Mouse (Mus musculus) A20 (cell line): ENCODE data around the gene Sstr4.

Experiments used
- DNase-seq: peaks from one replicate; pipeline ENCODE4 v3.0.0-alpha.2; 2011; ENCODE audit warnings: low read depth, low spot score

The Sstr4 gene

GRCm38 (mm10) chr2:148393846-148394245 lies 1.3 kb upstream of the Sstr4 start:
- DNase-seq, result no peak

- no peak for DNase-seq
Measured at GRCm38 (mm10) chr2:148396209-148396608, 1.1 kb downstream of the Sstr4 start.

DNA sequence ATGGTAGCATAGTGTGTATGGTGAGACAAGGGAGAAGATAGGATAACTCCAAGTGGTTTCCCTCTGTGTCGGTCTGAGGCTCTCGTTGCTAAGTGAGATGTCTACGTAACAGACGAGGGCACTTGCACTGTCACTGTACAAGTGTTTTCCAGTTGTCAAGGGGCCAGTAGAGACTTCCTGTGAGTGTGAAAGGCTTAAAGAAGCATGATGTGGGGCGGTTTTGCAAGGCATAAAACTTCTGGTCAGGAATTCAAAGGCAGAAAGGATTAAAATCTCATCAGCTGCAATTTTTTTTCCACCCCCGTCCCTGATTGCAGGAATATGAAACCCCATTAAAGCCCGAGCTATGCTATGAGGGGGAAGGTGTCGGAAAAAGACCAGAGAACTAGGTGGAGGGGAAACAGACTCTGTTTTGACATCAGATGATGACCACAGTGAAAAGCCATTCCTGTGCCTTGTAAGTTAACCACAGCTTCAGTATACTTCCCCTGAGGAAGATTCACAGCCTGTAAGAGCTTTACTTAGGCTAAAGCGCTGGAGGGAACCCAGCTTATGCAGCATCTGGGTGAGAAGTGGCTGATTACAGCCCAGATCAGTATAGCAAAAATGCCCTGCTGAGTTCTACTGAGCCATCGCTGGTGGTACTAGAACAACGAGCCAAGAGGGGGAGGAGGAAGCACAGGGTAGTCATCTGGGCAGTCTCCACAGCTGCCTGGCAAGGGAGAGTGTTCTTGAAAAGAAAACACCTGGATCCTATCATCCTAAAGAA lies 2.1 kb downstream of the Sstr4 start:
- no peak for DNase-seq

- DNase-seq, result no peak
Measured at GRCm38 (mm10) chr2:148397784-148398100, 2.6 kb downstream of the Sstr4 start.

- DNase-seq, result no peak
Measured at GRCm38 (mm10) chr2:148398901-148399685, 3.9 kb downstream of the Sstr4 start.

GRCm38 (mm10) chr2:148402227-148402626 lies 7.1 kb downstream of the Sstr4 start:
- DNase-seq, result no peak

GRCm38 (mm10) chr2:148404906-148405305 lies 9.8 kb downstream of the Sstr4 start:
- DNase-seq, result no peak

GRCm38 (mm10) chr2:148406160-148406970 lies 11.2 kb downstream of the Sstr4 start:
- no peak for DNase-seq

DNA sequence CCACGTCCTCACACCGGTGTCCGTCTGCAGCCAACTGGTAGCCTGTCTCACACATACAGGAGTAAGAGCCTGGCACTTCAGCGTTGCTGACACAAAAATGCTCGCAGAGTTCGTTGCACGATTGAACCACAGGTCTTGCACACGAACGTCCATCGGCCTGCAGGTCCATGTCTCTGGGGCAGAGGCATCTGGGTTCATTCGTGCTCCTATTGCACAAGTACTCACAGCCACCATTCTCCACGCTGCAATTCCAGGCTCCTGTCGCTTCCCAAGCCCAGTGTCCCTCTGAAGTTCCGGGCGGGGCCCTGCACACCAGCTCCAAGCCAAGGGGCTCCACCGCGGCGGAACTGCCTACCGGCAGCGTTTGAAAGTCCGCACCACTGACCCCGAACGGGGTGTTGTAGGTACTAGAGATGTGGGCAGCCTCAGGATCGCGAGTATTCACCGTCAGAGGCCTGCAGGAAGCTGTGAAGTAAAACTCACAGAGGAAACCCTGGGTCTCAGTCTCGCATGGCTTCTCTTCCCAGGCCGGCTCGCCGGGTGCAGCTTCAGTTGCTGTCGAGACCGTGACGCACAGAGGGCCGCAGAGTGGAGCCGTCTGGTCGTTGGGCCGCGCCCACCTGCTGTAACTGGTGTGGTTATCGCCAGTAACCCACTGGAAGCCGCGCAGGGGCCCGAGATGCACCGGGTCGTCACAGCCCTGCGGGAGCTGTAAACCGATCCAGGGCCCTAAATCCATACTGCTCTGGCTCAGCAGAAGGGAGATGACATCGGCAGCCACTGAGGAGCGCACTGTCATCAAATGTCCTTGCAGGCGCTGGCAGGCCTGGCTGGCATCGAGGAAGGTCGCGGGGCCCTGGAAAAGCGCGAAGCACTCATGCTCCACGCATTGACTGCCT lies 12.1 kb downstream of the Sstr4 start:
- no peak for DNase-seq

- no peak for DNase-seq
Measured at GRCm38 (mm10) chr2:148407870-148408760, 13.0 kb downstream of the Sstr4 start, which contains the start of gene Thbd. TSS of gene Thbd (minus strand) at chr2:148408188.

GRCm38 (mm10) chr2:148408761-148409120 lies 13.6 kb downstream of the Sstr4 start:
- no peak for DNase-seq

GRCm38 (mm10) chr2:148409141-148409540 lies 14.0 kb downstream of the Sstr4 start:
- DNase-seq, result no peak

DNA sequence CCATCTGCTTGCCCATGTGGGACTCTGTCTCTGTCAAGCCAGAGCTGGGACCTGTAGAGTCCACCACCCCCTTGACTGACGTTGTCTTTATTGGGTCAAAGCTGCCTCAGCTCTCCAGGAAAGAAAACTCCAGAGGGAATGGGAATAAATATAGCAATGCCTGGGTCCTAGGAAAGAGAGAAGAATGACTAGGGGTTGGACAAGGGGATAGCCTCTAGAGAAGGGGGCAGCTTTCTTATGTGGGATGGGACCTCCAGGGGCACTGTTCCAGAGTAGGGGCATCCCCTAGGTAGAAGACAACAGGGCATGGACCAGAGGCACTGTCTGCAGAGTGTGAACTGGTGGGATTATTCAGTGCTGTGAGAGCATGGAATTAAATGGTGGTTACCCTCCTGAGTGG lies 14.7 kb downstream of the Sstr4 start:
- no peak for DNase-seq

DNA sequence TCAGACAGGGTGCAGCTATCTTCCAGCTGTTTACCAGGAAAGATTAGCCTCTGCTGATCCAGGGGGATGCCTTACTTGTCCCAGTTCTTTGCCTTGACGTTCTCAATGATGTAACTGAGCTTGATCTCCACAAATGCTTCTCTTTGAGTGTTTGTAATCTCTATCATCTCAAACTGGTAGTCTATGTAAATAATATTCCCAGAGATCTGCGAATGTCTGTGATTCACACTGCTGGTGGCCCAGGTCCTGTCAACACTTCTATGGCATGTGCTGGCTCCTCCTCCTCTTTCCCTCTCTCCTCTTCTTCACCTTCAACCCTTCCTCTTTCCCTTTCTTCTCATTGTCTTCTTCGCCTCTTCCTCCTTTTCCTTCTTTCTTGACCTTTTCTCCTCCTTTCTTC lies 24.0 kb downstream of the Sstr4 start:
- no peak for DNase-seq

DNA sequence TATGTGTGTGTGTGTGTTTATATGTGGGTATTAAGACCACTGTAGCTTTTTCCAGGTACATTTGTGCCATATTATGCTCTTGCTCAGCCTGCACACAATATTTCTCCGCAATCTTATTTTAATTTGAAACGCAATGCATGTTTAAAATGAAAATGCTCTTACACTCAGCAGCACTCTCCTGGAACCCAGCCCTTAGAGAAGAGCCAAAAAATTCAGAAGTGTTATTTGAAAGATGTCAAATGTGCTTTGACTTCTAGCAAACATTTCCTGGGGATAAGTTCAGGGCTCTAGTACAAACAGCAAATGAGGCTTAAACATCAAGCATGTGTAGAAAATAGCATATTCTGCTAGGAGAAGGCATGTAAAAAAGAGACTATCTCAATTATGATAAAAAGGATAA lies 24.6 kb downstream of the Sstr4 start:
- DNase-seq, result no peak

- no peak for DNase-seq
Measured at GRCm38 (mm10) chr2:148421112-148421511, 26.0 kb downstream of the Sstr4 start.

- no peak for DNase-seq
Measured at GRCm38 (mm10) chr2:148421706-148422105, 26.6 kb downstream of the Sstr4 start.

- DNase-seq, result no peak
Measured at GRCm38 (mm10) chr2:148425709-148426382, 30.7 kb downstream of the Sstr4 start.

GRCm38 (mm10) chr2:148427553-148427952 lies 32.4 kb downstream of the Sstr4 start:
- DNase-seq, result no peak

GRCm38 (mm10) chr2:148428523-148428922 lies 33.4 kb downstream of the Sstr4 start:
- DNase-seq, result no peak
